Mouse (Mus musculus): ENCODE results near the gene P4hb.

Gene P4hb

DNA sequence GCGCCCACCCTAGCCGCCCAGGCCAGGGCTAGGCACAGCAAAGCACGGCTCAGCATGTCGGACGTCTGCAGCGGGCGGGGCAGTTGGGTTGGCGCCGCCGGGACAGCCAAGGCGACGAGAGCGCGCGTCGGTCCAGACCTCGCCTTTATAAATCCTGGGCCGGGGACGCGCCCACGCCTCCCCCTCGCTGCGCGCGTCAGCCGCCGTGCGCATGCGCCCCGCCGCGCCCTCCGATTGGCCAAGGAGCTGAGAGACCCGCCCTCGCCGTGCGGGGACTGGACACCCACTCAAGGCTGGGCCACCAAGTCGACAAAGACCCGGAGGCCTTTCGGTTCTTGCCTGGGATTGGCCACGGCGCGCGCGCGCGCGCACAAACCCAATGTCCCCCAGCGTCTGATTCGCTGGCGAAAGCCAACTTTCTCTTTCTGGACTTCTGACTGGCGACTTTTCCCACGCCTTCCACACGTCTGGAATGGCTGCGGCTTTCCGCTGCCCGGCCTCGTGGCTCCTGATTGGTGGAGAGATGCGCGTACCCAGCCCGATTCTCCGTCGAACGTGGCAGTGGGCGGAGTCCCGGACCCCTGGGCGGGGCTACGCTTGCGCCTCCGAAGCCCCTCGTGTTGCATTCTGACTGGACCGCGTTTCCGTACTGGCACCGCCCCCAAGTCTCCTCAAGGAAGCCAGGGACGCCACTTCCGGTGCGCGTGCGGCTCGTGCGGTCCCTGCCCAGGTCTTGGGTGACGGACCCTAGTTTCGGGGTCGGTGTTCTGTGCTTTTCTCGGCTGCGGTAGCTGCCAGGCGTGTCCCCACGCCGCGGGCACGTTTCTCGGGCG lies at the start of gene P4hb:
TSS of gene P4hb (minus strand) at position 502 of the 833 bp plus-strand sequence.
- peak; percentile 100 for DNase-seq (ENCODE audit: low spot score in 2 of 2)

GRCm38 (mm10) chr11:120622805-120623204 lies 49.8 kb upstream of the P4hb start:
- no peak for DNase-seq (ENCODE audit: low spot score in 2 of 2)

- DNase-seq (ENCODE audit: low spot score in 2 of 2): no peak
These were observed 47.1 kb upstream of the P4hb start for GRCm38 (mm10) chr11:120620195-120620594.

- no peak for DNase-seq (ENCODE audit: low spot score in 2 of 2)
These were observed 45.8 kb upstream of the P4hb start for GRCm38 (mm10) chr11:120618619-120619535.

DNA sequence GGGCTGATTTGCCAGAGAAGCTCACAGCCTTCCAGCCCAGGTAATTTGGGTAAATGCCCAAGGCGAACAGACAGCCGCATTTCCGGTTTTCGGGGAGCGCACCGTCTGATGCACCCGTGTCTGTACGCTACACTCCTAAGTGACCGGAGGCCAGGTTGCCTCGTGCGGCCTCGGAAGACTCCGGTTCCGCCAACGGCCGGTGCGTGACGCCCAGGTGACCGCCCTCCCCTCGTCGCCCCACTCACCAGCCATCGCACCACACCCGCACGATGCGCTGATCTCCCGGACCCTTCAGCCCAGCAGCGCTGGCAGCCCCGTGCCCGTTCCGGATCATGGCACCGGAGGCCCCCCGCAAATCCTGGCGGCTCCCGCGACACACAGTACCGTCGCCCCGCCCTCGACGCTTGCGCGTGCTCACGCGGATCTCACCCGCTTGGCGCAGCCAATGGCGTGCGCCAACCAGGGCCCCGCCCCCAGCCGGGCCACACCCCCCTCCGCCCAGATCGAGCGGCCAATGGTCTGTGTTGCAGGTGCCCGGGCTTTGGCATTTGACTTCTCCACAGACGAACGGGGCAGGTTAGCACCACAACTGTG lies 44.6 kb upstream of the P4hb start, which contains the start of gene Pcyt2:
TSS of gene Pcyt2 (minus strand) at position 418 of the 594 bp plus-strand sequence.
- peak; percentile 88 to 92 for DNase-seq (ENCODE audit: low spot score in 2 of 2)

DNA sequence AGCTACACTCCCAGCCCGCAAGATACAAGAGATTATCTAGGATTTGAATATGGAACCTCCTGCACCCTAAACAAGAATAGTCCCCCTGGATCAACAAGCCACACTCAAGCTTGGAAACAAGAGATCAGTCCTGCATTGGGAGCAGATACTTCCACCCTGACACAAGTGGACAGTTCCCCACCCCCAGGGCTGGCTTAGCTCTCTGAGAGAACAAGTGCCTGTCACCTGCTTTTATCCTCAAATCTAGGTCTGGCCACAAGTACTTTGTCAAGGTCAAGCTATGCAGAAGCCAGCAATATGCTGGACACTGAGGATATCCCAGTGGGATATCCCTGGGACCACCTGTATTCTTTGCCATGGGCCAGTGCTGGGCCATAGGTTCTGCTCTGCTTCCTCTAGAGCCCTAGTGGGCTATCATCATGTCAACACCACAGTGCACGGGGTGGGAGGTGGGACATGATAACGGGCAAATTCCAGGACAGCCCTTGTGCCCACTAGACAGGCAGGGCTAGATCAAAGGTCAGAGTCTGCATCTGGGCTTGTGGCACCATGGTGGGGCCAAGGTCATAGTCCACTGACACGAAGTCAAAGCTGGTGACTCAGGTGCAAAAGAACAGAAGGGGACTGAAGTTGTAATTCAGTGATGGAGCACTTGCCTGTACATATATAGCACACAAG lies 43.7 kb upstream of the P4hb start:
- DNase-seq (ENCODE audit: low spot score in 2 of 2): no peak

- DNase-seq (ENCODE audit: low spot score in 2 of 2): no peak
These were observed 42.7 kb upstream of the P4hb start for GRCm38 (mm10) chr11:120615606-120616203.

DNA sequence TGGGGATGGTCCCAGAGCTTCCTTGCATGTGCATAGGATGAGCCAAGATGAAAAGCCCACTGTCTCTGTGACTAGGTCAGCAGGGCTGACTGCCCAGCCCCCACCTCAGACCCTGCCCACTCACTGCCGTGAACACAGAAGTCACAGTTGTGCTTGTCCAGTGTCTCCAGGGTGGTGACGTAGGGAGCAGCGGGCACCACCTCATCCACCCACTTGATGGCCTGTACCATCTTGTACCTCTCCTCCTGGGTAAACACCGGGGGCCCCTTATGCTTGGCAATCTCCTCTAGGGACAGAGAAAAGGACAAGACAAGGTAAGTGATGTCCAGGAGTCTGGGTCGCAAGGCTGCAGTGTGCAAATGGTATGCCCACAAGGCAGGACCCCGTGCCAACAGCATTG lies 42.1 kb upstream of the P4hb start:
- no peak for DNase-seq (ENCODE audit: low spot score in 2 of 2)

- DNase-seq (ENCODE audit: low spot score in 2 of 2): no peak
These were observed 40.9 kb upstream of the P4hb start for GRCm38 (mm10) chr11:120613976-120614375.

DNA sequence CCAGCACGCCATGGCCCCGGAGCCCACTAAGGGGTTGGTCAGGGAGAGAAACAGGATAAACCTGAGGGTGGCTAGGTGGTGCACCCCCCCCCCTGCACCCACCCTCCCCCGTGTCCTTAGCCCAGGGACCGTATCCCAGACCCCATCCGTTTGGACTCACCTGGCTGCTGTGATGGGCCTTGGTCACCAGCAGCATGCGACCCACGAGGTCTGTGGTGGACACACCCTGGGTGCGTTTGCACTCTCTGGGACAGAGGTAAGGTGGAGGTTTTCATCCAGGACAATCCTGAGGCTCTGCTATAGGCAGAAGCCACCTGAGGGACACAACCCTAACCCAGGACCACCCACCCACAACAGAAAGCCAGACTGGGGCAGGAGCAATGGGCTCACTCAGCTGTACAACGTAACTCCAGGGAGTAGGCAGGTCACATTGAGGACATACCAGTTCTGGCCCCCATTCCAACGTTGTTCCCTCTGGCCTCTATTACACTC lies 40.5 kb upstream of the P4hb start:
- DNase-seq (ENCODE audit: low spot score in 2 of 2): no peak

DNA sequence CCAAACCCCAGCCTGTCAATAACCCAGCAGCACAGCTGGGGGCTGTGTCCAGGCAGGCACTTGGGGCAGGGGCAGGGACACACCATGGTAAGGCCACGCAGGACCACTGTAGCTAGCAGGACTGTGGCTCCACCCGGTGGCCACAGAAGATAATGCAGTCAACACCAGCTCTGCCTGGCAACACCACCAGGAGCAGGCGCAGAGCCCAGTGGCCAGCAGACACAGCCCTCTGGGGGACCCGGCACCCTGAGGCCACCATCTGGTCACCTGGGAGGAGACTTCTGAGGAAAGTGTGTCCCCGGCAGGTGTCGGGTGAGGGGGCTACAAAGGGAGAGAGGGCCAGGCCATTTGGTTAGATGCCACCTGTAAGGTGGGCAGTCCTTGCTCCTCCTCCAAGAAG lies 39.7 kb upstream of the P4hb start:
- DNase-seq (ENCODE audit: low spot score in 2 of 2): peak in 1 of 2 experiments; percentile 65

DNA sequence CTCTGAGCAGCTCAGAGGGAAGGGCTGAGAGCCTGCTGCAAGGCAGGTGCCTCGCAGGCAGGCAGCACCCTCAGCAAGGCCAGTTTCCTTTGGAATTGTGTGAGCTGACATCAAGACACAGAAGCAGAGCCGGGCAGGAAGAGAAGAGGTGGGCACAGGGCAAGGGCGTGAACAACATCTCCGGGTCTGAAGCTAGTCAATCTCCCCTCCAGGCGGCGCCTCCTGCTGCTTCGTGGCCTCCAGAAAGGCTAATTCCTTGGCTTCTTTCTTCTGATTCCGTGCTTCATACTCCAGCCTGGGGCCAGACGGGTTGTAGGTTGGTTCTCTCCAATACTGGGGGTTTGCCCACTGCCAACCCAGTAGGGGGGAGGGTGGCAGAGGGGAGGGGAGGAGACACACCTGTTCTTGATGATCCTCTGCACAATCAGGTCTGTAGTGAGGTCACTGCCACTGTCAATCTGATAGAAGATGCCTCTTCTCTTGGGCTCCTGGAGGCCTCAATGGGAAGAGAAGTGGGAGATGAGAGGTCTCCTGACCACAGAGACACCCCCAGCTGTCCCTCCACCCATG lies 37.5 kb upstream of the P4hb start:
- no peak for DNase-seq (ENCODE audit: low spot score in 2 of 2)

DNA sequence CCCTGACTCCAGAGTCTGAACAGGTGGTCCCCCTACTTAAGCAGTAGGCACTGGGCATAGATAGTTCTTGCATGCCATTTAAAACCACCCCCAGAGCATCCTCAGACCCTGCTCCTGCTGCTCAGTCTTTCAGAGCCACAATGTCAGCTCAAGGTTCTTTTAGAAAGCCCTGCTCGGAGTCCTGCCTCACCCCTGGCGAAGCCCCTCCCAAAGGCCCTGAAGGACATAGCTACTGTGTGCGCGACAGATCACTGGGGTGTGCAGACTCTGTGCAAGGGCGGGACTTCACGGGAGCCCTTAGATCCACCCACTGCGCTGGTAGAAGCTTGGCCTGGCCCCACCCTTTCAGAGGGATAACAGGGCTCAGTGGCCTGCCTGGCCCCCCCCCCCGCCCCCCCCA lies 36.2 kb upstream of the P4hb start:
- DNase-seq (ENCODE audit: low spot score in 2 of 2): no peak

DNA sequence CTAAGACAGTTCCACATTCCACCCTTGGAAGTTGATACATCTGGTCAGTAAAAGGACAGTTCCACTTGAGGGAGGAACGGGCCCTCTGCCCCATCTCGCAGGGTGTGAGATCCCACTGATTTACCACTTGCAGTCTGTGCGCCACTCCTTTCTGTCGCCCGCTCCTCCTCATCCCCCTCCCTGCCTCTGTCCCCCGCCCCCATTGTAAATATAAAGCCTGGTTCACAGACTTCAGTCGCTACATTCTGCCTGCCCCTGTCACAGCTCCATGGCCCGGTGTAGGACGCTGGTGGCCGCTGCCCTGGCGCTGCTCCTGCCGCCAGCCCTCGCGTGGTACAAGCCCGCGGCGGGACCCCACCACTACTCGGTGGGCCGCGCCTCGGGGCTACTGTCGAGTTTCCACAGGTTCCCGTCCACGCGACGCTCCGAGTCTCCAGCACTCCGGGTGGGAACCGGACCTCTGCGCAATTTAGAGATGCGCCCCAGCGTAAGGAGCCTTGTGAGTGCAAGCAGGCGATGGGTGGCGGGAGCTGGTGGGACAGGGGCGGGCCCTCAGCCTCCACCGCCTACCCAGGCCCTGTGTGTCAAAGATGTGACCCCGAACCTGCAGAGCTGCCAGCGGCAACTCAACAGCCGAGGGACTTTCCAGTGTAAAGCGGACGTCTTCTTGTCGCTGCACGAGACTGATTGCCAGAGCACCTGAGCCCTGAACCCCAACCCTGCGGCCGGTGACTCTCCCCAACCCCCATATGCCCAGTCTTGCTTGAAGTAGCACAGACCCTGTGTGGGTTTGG lies 35.4 kb upstream of the P4hb start, which contains the start of gene Npb:
TSS of gene Npb (plus strand) at position 237 of the 794 bp plus-strand sequence.
- no peak for DNase-seq (ENCODE audit: low spot score in 2 of 2)

GRCm38 (mm10) chr11:120606764-120607163 lies 33.7 kb upstream of the P4hb start:
- no peak for DNase-seq (ENCODE audit: low spot score in 2 of 2)

DNA sequence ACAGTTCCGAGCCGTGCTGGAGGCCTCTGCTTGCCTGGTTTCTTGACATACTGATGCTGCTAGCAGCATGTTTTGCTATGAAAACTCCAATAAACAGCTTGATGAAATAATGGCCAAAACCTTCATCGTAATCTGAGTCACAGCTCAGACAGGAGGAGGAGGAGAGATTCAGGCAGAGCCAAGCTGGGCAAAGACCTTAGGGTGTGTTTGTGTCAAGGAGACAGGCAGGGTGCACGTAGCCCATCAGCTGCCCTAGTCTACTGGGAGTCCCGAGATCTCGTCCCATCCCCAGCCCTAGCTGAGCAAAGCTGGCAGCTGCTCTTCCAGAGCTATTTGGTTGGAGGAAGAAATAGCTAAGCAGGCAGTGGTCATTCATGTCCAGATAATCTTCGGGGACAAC lies 32.6 kb upstream of the P4hb start:
- DNase-seq (ENCODE audit: low spot score in 2 of 2): no peak

DNA sequence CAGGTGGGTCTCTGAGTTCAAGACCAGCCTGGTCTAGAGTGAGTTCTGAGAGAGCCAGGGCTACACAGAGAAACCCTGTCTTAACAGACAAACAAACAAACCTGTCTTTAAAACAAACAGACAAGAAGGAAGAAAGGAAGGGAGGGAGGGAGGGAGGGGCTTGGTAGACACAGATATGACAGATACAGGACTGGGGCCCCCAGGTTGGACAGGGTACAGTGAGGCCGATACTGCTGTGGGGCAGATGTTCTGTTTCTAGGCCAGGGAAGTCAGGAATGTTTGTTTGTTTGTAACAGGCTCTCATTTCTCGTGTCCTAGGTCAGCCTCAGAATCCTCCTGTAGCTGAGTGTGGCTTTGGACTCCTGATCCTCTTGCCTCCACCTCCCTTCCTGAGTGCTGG lies 30.5 kb upstream of the P4hb start:
- DNase-seq (ENCODE audit: low spot score in 2 of 2): no peak

DNA sequence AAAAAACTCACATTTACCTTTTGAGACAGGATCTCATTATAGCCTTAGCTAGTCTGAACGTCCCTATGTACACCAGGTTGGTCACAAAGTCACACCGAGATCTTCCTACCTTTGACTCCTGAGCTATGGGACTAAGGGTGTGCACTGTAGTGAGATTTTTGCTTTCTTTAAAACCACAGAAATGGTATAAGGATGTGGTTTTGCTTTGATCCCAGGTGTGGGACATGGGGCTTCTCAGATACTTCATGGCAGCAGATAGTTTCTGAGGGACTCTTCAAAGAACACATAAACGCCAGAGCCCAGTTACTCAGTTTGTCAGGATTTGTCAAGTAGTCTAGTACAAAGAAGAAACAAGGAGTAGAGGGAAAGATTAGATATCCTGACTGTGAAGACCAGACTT lies 27.7 kb upstream of the P4hb start:
- no peak for DNase-seq (ENCODE audit: low spot score in 2 of 2)

GRCm38 (mm10) chr11:120598990-120599549 lies 26.0 kb upstream of the P4hb start:
- no peak for DNase-seq (ENCODE audit: low spot score in 2 of 2)
